Mouse (Mus musculus): ENCODE data around the gene Neurod6. TPM values are rescaled to one million over a fixed set of nuclear protein-coding genes. Genes with fewer than 3 reads are reported as not detected.

The Neurod6 gene
- polyA plus RNA-seq, 1 experiment from 2014 or later, result not detected

DNA sequence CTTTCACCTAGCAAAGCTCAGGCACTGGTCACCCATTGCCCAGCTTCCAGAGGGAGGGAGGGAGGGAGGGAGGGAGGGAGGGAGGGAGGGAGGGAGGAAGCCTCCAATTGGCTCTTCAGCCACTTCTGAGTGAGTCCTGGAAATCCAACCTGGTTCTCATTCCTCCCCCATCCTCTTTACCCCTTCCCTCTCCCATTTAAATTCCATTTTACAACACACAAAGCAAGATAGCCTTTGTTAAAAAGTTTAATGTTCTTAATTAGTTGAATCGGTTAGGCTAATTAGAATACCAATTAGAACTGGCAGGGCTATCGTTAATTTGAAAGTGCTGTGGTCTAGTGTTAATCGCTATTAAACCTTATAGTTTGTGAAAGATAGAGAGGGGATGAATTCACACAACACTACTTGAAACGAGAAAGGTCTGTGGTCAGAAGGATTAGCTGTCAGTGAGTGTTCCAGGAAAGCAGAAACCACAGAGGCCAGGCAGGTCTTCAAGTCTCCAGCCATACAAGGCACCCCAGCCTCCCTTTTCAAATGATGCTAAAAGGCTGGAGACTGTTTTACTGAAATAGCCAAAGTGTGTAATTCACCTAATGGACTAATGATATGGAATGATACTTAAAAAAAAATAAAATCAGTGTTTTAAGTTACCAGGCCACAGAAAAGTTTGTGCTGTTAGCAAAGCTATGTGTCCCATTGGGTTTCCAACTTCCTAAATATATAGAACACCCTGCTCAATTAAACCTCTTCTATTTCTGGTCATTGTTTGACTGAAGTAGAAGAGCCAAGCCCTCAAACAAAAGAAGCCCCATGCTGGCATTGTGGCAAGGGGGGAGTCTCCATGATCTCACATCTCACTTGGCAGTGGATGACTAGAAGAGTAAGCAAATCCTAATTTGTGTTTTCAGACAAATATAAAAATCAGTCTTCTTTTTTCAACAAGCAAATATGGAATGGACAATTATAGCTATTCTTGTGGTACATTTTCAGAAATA, 19.6 kb upstream of the Neurod6 start:
- Histone ChIP-seq H3K4me1 (replicated peaks; ENCODE audit: insufficient read depth, low read length) (no peaks in the 10 kb centered on the region), H3K4me2 (ENCODE audit: low read length) (no peak overlapping the region), H3K9ac (ENCODE audit: low read depth, low read length) (no peak overlapping the region), H3K27ac (no peak overlapping the region), H3K4me3 (replicated peaks; ENCODE audit: low read depth, low read length) (no peak overlapping the region), H3K27me3 (ENCODE audit: insufficient read depth, low read length) (no peaks in the 10 kb centered on the region), H3K9me3 (replicated peaks; ENCODE audit: low read length) (no peaks in the 10 kb centered on the region), H3K36me3 (ENCODE audit: insufficient read depth, low read length) (no peaks in the 10 kb centered on the region)
- ATAC-seq (replicated peaks; ENCODE audit: low FRiP score, low read depth), result no peak
- DNase-seq (ENCODE audit: low spot score), result no peak
- TF ChIP-seq CTCF (IDR thresholded peaks at IDR 0.05; ENCODE audit: low read depth), result no peak
- 35% methylated on average over 4 of the region's 4 CpGs for WGBS

GRCm38 (mm10) chr6:55690015-55690531, 9.0 kb upstream of the Neurod6 start:
- TF ChIP-seq CTCF (IDR thresholded peaks at IDR 0.05; ENCODE audit: low read depth), result no peak
- H3K9me3 ChIP-seq (replicated peaks; ENCODE audit: low read length), result no peaks in the 10 kb centered on the region
- no peaks in the 10 kb centered on the region for H3K27me3 ChIP-seq (ENCODE audit: insufficient read depth, low read length)
- H3K36me3 ChIP-seq (ENCODE audit: insufficient read depth, low read length), result no peaks in the 10 kb centered on the region
- H3K4me3 ChIP-seq (replicated peaks; ENCODE audit: low read depth, low read length), result no peak overlapping the region
- ATAC-seq (replicated peaks; ENCODE audit: low FRiP score, low read depth) (no peak), DNase-seq (ENCODE audit: low spot score) (no peak)
- WGBS, result 95% methylated on average over 2 of the region's 2 CpGs
- H3K9ac ChIP-seq (ENCODE audit: low read depth, low read length), result no peak overlapping the region
- no peak overlapping the region for H3K27ac ChIP-seq
- H3K4me1 ChIP-seq (replicated peaks; ENCODE audit: insufficient read depth, low read length), result no peaks in the 10 kb centered on the region
- H3K4me2 ChIP-seq (ENCODE audit: low read length), result no peak overlapping the region

- Histone ChIP-seq H3K27me3 (ENCODE audit: insufficient read depth, low read length) (no peaks in the 10 kb centered on the region), H3K27ac (no peak overlapping the region), H3K36me3 (ENCODE audit: insufficient read depth, low read length) (no peaks in the 10 kb centered on the region), H3K4me2 (ENCODE audit: low read length) (no peak overlapping the region), H3K9ac (ENCODE audit: low read depth, low read length) (no peak overlapping the region), H3K9me3 (replicated peaks; ENCODE audit: low read length) (no peaks in the 10 kb centered on the region), H3K4me3 (replicated peaks; ENCODE audit: low read depth, low read length) (no peak overlapping the region), H3K4me1 (replicated peaks; ENCODE audit: insufficient read depth, low read length) (no peaks in the 10 kb centered on the region)
- ATAC-seq (replicated peaks; ENCODE audit: low FRiP score, low read depth), result no peak
- no peak for DNase-seq (ENCODE audit: low spot score)
- WGBS, result 83% methylated on average over 4 of the region's 4 CpGs
- TF ChIP-seq CTCF (IDR thresholded peaks at IDR 0.05; ENCODE audit: low read depth), result no peak
Observed at GRCm38 (mm10) chr6:55683506-55683905, 2.4 kb upstream of the Neurod6 start.

- ATAC-seq (replicated peaks; ENCODE audit: low FRiP score, low read depth) (no peak), DNase-seq (ENCODE audit: low spot score) (no peak)
- no peaks in the 10 kb centered on the region for H3K27me3 ChIP-seq (ENCODE audit: insufficient read depth, low read length)
- H3K9ac ChIP-seq (ENCODE audit: low read depth, low read length), result no peak overlapping the region
- 76% methylated on average over 7 of the region's 7 CpGs for WGBS
- no peak overlapping the region for H3K4me3 ChIP-seq (replicated peaks; ENCODE audit: low read depth, low read length)
- TF ChIP-seq CTCF (IDR thresholded peaks at IDR 0.05; ENCODE audit: low read depth), result no peak
- H3K9me3 ChIP-seq (replicated peaks; ENCODE audit: low read length), result no peaks in the 10 kb centered on the region
- no peak overlapping the region for H3K4me2 ChIP-seq (ENCODE audit: low read length)
- no peaks in the 10 kb centered on the region for H3K36me3 ChIP-seq (ENCODE audit: insufficient read depth, low read length)
- H3K4me1 ChIP-seq (replicated peaks; ENCODE audit: insufficient read depth, low read length), result no peaks in the 10 kb centered on the region
- no peak overlapping the region for H3K27ac ChIP-seq
Observed at GRCm38 (mm10) chr6:55682886-55683285, 1.8 kb upstream of the Neurod6 start.

DNA sequence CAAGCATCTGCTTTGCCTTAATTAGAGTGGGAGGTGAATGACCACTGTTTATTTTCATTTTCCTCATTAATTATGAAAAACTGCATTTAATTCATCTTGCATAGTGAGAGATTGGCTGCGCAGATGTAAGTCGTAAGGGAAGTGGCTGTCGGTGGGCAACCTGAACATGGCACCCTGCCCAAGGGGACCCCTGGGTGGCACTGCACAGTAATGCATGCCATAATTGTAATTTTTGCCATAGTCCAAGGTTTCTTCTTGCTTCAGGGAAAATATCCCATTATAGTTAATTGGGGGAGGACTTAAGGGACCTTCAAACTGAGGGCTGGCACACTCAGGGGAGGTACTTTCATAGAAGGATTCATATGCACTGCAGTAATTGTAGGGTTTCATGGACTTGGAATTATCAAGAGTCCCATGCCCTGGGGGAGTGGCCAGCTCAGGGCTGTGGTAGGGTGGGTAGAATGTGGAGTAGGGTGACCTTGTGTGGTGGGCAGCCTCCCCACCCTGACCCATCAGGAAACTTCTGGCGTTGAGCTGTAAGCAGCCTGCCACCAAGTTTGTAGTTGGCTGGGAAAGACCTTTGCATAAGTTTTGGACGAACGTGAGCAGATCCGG, 2.4 kb downstream of the Neurod6 start:
- no peak for DNase-seq (ENCODE audit: low spot score)
- no peaks in the 10 kb centered on the region for H3K36me3 ChIP-seq (ENCODE audit: insufficient read depth, low read length)
- no peak for ATAC-seq (replicated peaks; ENCODE audit: low FRiP score, low read depth)
- H3K9ac ChIP-seq (ENCODE audit: low read depth, low read length), result no peak overlapping the region
- TF ChIP-seq CTCF (IDR thresholded peaks at IDR 0.05; ENCODE audit: low read depth), result no peak
- no peaks in the 10 kb centered on the region for H3K27me3 ChIP-seq (ENCODE audit: insufficient read depth, low read length)
- H3K4me3 ChIP-seq (replicated peaks; ENCODE audit: low read depth, low read length), result no peak overlapping the region
- no peak overlapping the region for H3K4me2 ChIP-seq (ENCODE audit: low read length)
- 89% methylated on average over 7 of the region's 7 CpGs for WGBS
- no peaks in the 10 kb centered on the region for H3K4me1 ChIP-seq (replicated peaks; ENCODE audit: insufficient read depth, low read length)
- H3K9me3 ChIP-seq (replicated peaks; ENCODE audit: low read length), result no peaks in the 10 kb centered on the region
- H3K27ac ChIP-seq, result no peak overlapping the region

GRCm38 (mm10) chr6:55677326-55677725, 3.7 kb downstream of the Neurod6 start:
- TF ChIP-seq CTCF (IDR thresholded peaks at IDR 0.05; ENCODE audit: low read depth), result no peak
- DNase-seq (ENCODE audit: low spot score) (peak; percentile 5), ATAC-seq (replicated peaks; ENCODE audit: low FRiP score, low read depth) (no peak)
- H3K4me1 ChIP-seq (replicated peaks; ENCODE audit: insufficient read depth, low read length), result no peaks in the 10 kb centered on the region
- no peaks in the 10 kb centered on the region for H3K27me3 ChIP-seq (ENCODE audit: insufficient read depth, low read length)
- H3K9me3 ChIP-seq (replicated peaks; ENCODE audit: low read length), result no peaks in the 10 kb centered on the region
- peak overlapping the region; percentile 50 for H3K4me2 ChIP-seq (ENCODE audit: low read length)
- WGBS, result 12% methylated on average over 8 of the region's 8 CpGs
- no peak overlapping the region for H3K4me3 ChIP-seq (replicated peaks; ENCODE audit: low read depth, low read length)
- H3K9ac ChIP-seq (ENCODE audit: low read depth, low read length), result no peak overlapping the region
- no peak overlapping the region for H3K27ac ChIP-seq
- H3K36me3 ChIP-seq (ENCODE audit: insufficient read depth, low read length), result no peaks in the 10 kb centered on the region
